9 mouse cellular contexts compared by ENCODE assay signal in the genomic region with DNA sequence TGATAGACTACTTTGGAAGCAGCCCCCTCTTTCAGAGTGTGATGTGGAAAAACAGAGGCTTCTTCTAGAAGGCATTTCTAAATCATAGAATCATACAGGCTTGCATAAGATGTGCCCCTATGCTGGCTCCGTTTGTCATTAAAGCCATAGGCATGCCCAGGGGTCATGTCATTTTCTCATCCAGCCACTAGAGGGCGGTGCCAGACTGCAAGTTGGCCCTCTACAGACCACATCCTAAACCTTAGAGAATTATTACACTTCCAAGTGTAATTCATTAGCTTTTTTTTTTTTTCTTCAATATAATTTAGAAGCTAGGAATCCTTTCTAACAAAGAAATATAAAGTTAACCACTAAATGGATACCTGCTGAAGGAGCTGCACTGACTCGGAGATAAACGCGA. TPM values are rescaled to one million over a fixed set of nuclear protein-coding genes. Genes with fewer than 3 reads are reported as not detected.
DNase-seq lines count a peak whose midpoint lies in the region; ATAC-seq lines count a peak whose summit lies in the region.
"Had no signal": no experiment of that assay in that cellular context is flagged by ENCODE, and none has a peak within 500 bp of the region (broad histone marks: within the 10 kb centered on the region; RNA-seq: fewer than 3 reads in every experiment).

No protein-coding gene starts in this region.

- intact Hi-C loops in left cerebral cortex, postnatal 10 days (cut with DNase I) = no loop called here

- ATAC-seq in inflammation-experienced regulatory T-cells, adult 6 months = peak; percentile 72

- DNase-seq in urinary bladder, postnatal 14 days (ENCODE audit: low spot score) = peak; percentile 70
- no peak for DNase-seq in urinary bladder, postnatal 10 days (ENCODE audit: low spot score)
- peak; percentile 72 for DNase-seq in cerebellum, adult 9-11 months
- peak; percentile 31 to 65 for DNase-seq in frontal cortex, postnatal 14 days (ENCODE audit: low spot score in 2 of 2)
- DNase-seq in left cerebral cortex, postnatal 10 days (ENCODE audit: extremely low spot score in 1 of 2, low spot score in 2 of 2) = peak; percentile 48 to 75
- peak; percentile 86 for DNase-seq in naive thymus-derived CD4-positive, alpha-beta T cell, adult 2 months (ENCODE audit: low read depth)
- DNase-seq in telencephalon, adult 2 months (ENCODE audit: low read depth, low spot score) = peak; percentile 34

RNA-seq across cellular contexts. Expression of gene Gm10428, which starts 8.8 kb away (rescaled TPM):
- not detected for polyA plus RNA-seq in inflammation-experienced regulatory T-cells, adult 6 months (2017; shearing (Covaris generic))
- total RNA-seq in left cerebral cortex, postnatal 10 days (2021) = not detected
- polyA plus RNA-seq: embryonic facial prominence, embryonic 12.5 days had no signal

RNA-seq across cellular contexts. Expression of gene Zfp287, which starts 12.4 kb away (rescaled TPM):
- 10 to 100 TPM; 17.7 to 24.7 (median 18.9) TPM for polyA plus RNA-seq in inflammation-experienced regulatory T-cells, adult 6 months (2017; shearing (Covaris generic))
- total RNA-seq in left cerebral cortex, postnatal 10 days (2021) = 10 to 100 TPM; 16.8 to 19.1 TPM

RNA-seq across cellular contexts. Expression of gene Zfp286, which starts 45.2 kb away (rescaled TPM):
- polyA plus RNA-seq in inflammation-experienced regulatory T-cells, adult 6 months (2017; shearing (Covaris generic)) = 1 to 10 TPM in 2 of 3 experiments, under 1 TPM in 1; 0.48 to 7.7 (median 6.0) TPM
- total RNA-seq in left cerebral cortex, postnatal 10 days (2021) = 10 to 100 TPM; 23.5 to 24.5 TPM
